Mouse (Mus musculus) urinary bladder, adult 2 months (tissue): ENCODE data around the gene Hspg2. TPM values are rescaled to one million over a fixed set of nuclear protein-coding genes. Genes with fewer than 3 reads are reported as not detected.
"Not testable (repeated sequence)": the region's sequence is repeated elsewhere in the genome, so short reads cannot be mapped to it uniquely, and the experiment has no call there.

Experiments
- DNase-seq: peaks from one replicate; pipeline ENCODE4 v3.0.0; 2022; ENCODE audit warnings: low spot score
- polyA plus RNA-seq: library from polyadenylated mRNA; depleted of rRNA; stranded (reverse); fragments of >200 nt; gene quantifications from 2 replicates; pipeline ENCODE4 v1.2.3, GENCODE M21; 2012

The Hspg2 gene
- polyA plus RNA-seq, 1 experiment, result 35.5 TPM

DNA sequence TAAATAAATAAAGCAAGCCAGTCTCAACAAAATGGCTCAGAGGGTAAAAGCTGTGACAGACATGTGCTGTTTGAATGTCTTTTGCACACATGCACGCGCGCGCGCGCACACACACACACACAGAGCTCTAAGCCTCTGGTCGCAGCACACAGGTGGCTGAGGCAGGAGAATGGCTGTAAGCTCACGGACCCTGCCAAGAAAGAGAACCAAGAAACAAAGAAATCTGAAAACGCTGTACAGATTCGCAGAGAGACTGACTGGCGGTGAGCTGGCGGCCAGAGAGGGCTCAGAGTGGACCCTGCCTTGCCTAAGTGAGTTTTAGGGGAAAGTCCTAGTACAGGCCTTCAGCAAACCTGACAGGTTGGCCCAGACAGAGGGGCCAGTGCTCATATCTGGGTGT lies 108.9 kb downstream of the Hspg2 start:
- no peak for DNase-seq

DNA sequence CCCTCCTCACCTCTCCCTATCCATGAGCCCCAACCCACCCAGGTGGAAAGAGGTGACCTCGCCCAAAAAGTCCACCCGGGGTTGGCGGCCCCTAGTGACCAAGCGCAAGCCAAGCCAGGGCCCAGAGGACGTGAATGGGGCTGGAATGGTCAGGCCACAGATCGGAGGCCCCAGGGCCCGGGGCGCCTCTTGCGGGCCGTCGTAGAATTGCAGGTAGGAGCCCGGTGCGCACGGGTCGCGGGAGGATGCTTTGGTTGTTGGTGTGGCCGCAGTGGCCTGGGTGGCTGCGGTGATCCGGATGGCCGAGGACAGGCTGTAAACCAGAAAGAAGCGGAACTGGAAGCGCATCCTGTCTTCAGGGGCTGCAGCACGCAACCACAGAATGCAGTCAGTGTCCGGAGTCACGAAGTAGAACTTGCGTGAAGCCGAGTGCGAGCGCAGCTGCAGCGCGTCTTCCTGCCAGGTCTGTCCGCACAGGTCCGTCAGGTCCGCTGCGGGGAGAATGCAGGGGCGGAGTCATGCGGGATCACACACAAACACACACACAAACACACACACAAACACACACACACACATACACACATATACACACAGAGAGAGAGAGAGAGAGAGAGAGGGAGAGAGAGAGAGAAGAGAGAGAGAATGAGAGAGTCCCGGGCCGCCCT lies 109.7 kb downstream of the Hspg2 start:
- DNase-seq, result no peak

DNA sequence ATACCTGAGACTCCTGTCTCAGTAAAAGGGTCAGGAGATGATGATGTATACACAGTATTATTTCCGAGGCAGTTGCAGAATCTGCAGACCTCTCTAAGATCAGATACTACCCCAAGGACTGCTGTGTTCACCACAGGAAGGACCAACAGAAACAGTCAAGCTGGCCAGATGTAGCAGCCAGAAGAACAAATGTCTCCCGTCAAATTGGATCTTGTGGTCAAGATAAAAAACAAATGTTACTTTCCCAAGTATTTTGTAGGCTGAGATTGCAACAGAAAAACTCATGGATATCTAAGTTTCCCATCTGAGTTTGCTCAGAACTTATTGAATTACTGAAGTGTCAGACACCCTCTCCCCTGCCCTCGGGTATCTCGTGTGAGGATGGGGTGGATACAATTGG lies 111.2 kb downstream of the Hspg2 start:
- DNase-seq, result no peak

DNA sequence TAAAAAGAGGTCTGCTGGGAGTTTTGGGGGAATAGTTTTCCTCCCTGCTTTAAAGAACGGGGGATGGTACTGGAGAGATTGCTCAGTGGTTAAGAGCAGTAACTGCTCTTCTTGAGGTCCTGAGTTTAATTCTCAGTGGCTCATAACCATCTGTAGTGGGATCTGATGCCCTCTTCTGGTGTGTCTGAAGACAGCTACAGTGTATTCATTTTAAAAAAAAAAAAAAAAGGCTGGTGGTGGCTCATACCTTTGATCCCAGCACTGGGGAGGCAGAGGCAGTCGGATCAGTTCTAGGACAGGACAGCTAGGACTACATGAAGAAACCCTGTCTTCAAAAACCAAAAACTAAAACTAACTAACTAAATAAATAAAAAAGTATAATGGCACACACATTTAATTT lies 111.7 kb downstream of the Hspg2 start:
- no peak for DNase-seq

DNA sequence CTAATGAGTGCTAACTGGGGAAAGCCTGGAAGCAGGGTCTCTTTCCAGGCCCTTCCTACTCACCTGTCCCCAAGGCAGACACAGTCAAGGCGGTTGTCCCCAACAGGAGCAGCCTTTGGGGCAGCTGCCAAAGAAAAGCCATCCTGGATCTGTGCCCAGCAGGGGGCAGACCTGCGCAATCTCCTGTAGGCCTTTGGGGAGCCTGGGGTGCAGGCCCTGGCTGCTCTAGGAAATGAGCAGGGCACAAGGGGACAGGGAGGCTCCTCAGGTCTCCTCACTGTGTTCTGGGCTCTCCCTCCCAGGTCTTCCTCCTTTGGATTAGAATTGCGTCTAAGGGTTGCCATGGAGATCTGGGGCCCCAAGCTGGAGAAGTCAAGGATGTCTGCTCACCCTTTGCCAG lies 113.2 kb downstream of the Hspg2 start:
- DNase-seq, result no peak

DNA sequence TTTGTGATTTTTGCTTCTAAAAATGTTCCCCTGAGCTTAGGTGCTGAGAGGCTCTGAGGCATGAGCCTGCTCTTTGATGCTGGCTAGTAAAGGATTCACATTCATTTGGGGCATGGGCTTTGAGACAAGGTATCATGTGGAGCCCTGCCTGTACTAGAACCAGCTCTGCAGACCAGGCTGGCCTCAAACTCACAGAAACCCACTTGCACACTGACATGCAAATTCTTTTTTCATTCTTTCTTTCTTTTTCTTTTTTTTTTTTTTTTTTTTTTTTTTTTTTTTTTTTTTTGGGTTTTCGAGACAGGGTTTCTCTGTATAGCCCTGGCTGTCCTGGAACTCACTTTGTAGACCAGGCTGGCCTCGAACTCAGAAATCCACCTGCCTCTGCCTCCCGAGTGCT lies 120.5 kb downstream of the Hspg2 start:
- not testable (repeated sequence) for DNase-seq

DNA sequence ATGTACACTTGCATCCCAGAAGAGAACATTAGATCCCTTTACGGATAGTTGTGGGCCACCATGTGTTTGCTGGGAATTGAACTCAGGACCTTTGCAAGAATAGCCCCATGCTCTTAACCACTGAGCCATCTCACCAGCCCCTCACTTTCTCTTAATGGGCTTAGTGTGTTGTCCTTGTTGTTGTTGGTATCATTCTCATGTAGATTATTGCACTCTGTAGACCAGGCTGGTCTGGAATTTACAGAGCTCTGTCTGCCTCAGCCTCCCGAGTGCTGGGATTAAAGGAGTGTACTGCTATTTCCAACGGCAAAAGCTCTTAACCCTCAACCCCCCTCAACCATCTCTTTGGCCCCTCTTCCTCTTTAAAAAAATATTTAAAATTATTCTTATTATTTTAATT lies 121.0 kb downstream of the Hspg2 start:
- no peak for DNase-seq

DNA sequence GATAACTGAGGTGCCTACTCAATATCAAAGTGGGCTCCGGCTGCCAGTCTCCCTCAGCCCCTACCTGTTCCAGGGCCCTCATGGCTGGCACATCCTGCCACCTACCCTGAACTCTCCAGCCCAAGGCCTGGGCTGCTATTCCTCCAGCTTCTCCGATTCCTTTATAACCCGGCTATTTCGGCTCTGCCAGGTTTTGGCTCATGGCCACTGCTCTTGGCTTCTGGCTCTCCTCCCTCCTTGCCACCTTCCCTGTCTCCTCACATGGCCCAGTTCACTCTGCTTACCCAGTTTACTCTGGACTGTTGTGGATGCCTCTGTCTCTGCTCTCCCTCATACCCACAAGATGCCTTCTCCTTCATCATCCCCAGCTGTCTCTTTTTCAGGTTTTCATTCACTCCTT lies 122.4 kb downstream of the Hspg2 start:
- DNase-seq, result no peak

DNA sequence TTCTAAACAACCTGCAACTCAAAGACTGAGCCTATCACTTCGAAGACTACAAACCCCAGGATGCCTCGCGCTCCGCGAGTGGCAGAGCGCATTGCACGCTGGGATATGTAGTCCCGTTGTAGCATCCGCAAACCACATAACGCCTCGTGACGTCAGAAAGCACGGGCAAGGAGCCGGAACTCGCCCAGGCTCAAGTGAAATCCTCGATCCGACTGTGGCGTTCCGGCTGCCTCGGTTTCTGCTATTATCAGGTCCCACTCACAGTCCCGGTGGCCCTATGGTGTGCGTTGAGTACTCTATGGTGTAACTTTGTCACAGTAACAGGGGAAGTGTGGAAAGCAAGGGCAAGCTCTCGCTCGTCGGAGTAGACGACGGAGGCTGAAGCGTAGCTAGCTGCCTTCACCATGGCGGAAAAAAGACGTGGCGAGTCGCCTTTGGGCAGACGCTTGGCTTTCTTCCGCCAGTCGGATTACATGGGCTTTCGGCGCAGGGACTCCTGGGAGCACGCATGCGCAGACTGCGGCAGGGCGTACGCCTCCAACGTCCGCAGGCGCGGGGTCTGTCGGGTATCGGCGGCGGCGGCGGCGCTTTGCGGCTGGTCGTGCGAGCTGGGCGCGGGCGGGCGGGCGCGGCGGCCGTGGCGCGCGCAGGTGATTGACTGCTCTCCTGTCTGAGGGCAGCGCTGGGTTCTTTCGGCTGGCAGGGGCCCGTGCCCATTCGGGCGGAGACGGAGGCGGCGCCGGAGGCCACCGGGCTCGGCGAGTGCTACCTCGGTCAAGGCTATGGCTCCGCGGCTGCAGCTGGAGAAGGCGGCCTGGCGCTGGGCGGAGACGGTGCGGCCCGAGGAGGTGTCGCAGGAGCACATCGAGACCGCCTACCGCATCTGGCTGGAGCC lies 125.3 kb downstream of the Hspg2 start, which contains the start of gene Usp48:
Gene Usp48 (plus strand): TSS at position 155 of the 895 bp plus-strand sequence.
- peak; percentile 99 for DNase-seq

DNA sequence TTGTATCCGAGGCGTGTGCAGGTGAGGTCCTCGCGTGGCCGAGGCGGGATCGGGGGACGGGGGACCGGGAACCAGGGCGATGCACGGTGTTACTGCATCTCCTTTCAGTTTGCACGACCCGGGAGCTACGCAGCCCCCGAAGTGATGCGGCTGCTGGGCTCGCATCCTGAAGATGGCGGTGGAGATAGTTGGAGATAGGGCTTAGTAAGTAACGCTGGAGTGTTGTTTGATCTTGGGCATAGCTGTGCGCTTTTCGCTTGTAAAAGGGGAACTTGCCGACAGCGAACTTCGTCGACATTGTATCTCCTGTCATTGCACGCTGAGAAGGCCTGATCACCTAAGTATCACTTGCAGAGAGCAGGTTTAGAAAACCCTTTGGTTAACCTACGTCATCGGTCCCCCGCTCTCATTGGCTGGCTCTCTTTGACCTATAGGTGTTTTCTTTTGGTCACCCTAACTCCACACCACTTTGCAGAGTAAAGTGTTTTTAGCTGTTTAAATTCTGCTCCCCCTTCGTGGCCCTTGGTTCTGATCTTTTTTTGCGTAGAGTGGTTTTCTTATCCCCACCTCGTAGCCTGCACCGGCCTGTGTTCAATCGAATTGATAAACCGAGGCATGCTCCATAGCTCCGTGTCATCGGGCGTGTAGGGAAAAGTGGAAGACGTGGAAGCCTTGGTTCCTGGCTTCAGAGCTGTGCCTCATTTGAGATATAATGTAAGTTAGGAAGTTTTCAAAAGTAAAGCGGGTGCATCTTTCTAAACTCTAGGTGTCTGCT lies 126.1 kb downstream of the Hspg2 start:
- no peak for DNase-seq

DNA sequence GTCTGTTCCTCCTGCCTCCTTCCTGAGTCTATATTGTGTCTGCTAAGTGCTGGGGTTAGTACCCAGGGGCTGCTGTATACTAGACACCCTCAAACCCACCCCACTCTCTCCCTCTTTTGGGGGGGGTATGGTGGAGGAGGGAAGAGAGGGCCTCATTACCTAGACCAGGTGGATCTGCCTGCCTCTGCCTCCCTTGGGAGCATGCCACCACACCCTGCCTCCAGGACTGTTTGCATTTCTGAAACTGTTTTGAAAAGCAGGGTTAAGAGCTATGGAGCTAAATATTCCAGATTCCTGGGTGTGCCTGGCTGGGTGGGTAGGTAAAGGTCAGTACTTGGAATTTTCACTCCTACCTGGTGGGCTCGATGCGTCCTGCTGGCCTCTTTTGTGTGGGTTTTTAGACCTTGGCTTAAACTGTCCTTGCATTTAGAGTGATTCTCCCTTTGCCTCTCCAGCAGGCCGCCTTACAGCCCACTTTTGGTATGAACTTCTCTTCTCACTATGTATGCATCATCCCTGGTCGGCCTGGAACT lies 128.6 kb downstream of the Hspg2 start:
- no peak for DNase-seq

DNA sequence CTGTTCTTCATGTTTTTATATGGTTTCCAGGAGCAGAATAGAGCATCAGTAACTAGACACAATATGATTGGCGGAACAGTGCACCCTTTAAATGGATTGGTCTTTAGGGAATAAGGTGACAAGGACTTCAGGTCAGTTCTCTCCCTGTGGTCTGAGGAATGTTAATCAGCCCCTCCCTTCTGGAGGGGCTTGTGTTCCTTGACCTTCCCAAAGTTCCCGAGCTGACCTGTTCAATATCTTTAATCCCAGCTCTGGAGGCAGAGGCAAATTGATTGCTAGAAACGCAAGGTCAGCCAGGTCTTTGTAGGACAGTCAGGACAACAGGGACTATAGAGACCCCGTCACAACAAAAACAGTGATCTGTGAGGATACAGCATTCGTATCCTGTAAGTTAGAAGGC lies 130.0 kb downstream of the Hspg2 start:
- DNase-seq, result no peak

DNA sequence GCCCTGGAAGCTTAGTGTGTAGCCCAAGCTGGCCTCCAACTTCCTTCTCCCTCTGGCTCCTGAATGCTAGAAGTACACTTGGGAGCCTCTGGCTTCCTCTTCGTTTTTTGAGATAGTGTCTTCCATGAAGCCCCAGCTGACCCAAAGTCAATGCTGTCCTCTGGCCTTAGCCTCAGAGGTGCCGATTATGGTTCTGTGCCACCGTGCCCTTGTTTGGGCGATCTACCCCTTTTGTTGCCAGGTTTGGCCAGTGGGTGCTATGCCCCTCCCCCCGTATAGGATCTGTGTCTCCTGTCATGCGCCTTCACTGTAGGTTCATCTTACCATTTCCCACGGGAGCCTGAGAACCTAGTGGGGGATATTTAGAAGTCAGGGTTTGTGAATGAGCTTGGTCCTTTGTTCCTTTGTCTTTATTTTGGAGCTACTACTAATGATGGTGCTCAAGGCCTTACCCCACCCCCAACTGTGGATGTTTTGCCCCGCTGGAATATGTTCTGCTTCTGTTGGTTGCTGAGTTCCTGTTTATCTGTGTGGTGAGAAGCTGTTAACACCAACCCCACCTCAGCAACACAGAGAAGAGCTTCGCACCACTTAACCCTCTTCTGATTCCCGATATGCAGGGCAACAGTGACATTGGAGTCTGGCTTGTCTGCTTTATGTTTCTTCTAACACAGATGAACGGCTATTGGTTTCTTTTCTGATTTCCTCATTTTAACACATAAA lies 135.0 kb downstream of the Hspg2 start:
- DNase-seq, result no peak

DNA sequence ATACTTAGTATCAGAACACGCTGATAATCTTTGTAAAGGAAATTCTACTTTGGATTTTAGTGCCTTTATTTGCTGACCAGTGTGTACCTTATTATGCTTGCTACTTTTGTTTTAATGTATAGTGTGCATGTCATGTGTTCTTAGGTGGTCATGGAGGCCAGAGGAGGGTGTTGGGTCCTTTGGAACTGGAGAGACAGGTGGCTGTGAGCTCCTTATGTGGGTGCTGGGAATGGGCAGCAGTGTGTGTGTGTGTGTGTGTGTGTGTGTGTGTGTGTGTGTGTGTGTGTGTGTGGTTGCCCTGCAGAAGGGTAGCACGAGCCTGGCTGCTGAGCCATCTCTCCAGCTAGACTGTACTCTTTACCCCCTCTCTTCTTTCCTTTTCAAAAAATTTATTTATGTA lies 138.5 kb downstream of the Hspg2 start:
- no peak for DNase-seq

DNA sequence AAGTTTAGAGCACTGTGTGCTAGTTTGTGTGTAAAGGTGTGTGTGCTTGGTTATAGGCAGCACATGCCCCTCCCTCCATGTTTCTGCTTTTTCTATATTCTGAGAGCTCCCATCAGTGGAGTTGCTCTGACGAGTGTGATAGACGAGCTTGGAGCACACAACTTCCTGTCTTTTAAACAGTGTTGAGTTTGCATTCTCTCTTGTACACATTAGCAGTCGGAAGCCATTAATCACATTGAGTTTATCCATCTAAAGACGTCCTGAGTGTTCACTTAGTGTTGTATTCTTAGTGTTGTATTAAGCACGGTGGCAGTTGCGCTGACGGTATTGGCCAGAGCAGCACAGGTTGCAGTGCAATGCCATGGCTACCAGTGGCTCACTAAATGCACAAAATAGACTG lies 140.7 kb downstream of the Hspg2 start:
- no peak for DNase-seq

DNA sequence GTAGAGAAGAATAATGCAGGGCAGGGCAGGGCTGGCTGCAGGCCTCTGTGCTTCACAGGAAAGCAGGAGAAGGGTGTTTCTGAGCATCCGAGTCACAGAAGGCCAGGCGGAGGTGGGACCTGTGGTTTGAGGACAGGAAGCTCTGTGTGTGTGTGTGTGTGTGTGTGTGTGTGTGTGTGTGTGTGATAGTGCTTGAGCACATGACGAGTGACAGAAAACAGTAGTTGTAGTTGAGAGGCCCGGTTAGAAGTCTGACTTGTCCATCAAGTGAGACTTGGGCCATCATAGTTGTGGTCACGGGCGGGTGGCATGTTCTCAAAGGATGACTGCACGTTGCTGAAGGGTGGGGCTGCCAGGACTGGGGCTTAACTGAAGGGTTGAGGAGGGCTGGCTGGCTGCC lies 141.1 kb downstream of the Hspg2 start:
- DNase-seq, result no peak

DNA sequence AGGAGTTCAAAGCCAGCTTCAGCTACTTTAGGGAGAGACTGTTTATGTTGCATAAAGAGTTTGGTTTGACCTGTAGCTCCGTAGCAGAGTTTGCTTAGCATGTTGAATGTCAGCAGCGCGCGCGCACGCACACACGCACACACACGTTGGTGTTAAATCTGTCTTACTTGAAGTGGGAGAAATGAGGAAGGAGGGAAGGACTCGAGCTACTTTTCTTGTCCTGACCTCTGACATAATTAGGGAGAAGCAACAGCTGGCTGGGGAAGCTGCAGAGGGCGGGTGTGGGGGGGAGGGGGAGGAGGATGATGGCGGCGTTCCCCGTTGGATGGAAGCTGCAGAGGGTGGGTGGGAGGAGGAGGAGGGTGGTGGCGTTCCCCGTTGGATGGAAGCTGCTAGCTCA lies 141.7 kb downstream of the Hspg2 start:
- DNase-seq, result no peak
